Mouse (Mus musculus): ENCODE data around the gene 1810043G02Rik.
"Not testable (repeated sequence)": the region's sequence is repeated elsewhere in the genome, so short reads cannot be mapped to it uniquely, and the experiment has no call there.

The 1810043G02Rik gene

GRCm38 (mm10) chr10:78005791-78006438 is 27.6 kb downstream of the 1810043G02Rik start:
- DNase-seq (ENCODE audit: low spot score in 2 of 2), result no peak

- DNase-seq (ENCODE audit: low spot score in 2 of 2), result no peak
Observed at GRCm38 (mm10) chr10:78007203-78007602, 28.9 kb downstream of the 1810043G02Rik start.

GRCm38 (mm10) chr10:78008169-78008568 is 29.8 kb downstream of the 1810043G02Rik start:
- DNase-seq (ENCODE audit: low spot score in 2 of 2), result no peak

GRCm38 (mm10) chr10:78009184-78009944 is 31.0 kb downstream of the 1810043G02Rik start:
- peak; percentile 94 to 99 for DNase-seq (ENCODE audit: low spot score in 2 of 2)

GRCm38 (mm10) chr10:78009945-78010293 is 31.6 kb downstream of the 1810043G02Rik start, which contains the start of gene Pfkl:
Pfkl (minus strand) TSS chr10:78010083.
- DNase-seq (ENCODE audit: low spot score in 2 of 2), result no peak

GRCm38 (mm10) chr10:78010335-78010734 is 32.0 kb downstream of the 1810043G02Rik start:
- no peak for DNase-seq (ENCODE audit: low spot score in 2 of 2)

GRCm38 (mm10) chr10:78011116-78011515 is 32.8 kb downstream of the 1810043G02Rik start:
- DNase-seq (ENCODE audit: low spot score in 2 of 2), result not testable (repeated sequence)

GRCm38 (mm10) chr10:78012661-78013495 is 34.6 kb downstream of the 1810043G02Rik start:
- no peak for DNase-seq (ENCODE audit: low spot score in 2 of 2)

- DNase-seq (ENCODE audit: low spot score in 2 of 2), result no peak
Observed at GRCm38 (mm10) chr10:78015489-78015888, 37.2 kb downstream of the 1810043G02Rik start.

GRCm38 (mm10) chr10:78016366-78016765 is 38.0 kb downstream of the 1810043G02Rik start:
- no peak for DNase-seq (ENCODE audit: low spot score in 2 of 2)

- peak; percentile 78 to 92 for DNase-seq (ENCODE audit: low spot score in 2 of 2)
Observed at GRCm38 (mm10) chr10:78018797-78019203, 40.5 kb downstream of the 1810043G02Rik start.

GRCm38 (mm10) chr10:78019291-78019690 is 41.0 kb downstream of the 1810043G02Rik start:
- no peak for DNase-seq (ENCODE audit: low spot score in 2 of 2)

GRCm38 (mm10) chr10:78019984-78020383 is 41.7 kb downstream of the 1810043G02Rik start:
- DNase-seq (ENCODE audit: low spot score in 2 of 2), result peak in 1 of 2 experiments; percentile 33

GRCm38 (mm10) chr10:78025453-78025852 is 47.1 kb downstream of the 1810043G02Rik start:
- not testable (repeated sequence) for DNase-seq (ENCODE audit: low spot score in 2 of 2)

GRCm38 (mm10) chr10:78028129-78028528 is 49.8 kb downstream of the 1810043G02Rik start:
- peak in 1 of 2 experiments; percentile 83 for DNase-seq (ENCODE audit: low spot score in 2 of 2)

- DNase-seq (ENCODE audit: low spot score in 2 of 2), result no peak
Observed at GRCm38 (mm10) chr10:78029080-78029479, 50.8 kb downstream of the 1810043G02Rik start.

GRCm38 (mm10) chr10:78031987-78032386 is 53.7 kb downstream of the 1810043G02Rik start:
- no peak for DNase-seq (ENCODE audit: low spot score in 2 of 2)
